Mouse (Mus musculus) MEL (cell line): ENCODE data around the gene Ptges3. TPM values are rescaled to one million over a fixed set of nuclear protein-coding genes. Genes with fewer than 3 reads are reported as not detected.
"Not testable (repeated sequence)": the region's sequence is repeated elsewhere in the genome, so short reads cannot be mapped to it uniquely, and the experiment has no call there.

Experiments
- DNase-seq: peaks from one replicate; pipeline ENCODE4 v3.0.0; 2011; ENCODE audit warnings: low read depth, low spot score
- H3K27ac ChIP-seq: 2 replicates; pipeline ENCODE4 v1.5.1; 2012; ENCODE audit warnings: low read depth, mild to moderate bottlenecking, control low read depth, low read length, moderate library complexity; ENCODE audit not compliant: control insufficient read depth
- H3K27me3 ChIP-seq, 2 experiments: fragments of 150-350 bp in 1 of 2; sonication (generic) in 1 of 2; 2 replicates each; pipeline ENCODE4 v1.6.1; 2012; ENCODE audit warnings: low read length in 2 of 2, mild to moderate bottlenecking in 2 of 2, improper control_type of control experiment in 1 of 2, moderate library complexity in 1 of 2; ENCODE audit not compliant: insufficient read depth in 2 of 2, control insufficient read depth in 1 of 2
- H3K36me3 ChIP-seq, 2 experiments: 2 replicates each; pipeline ENCODE4 v1.6.1; 2012 to 2014; ENCODE audit warnings: low read length in 2 of 2, improper control_type of control experiment in 1 of 2, inconsistent platforms in 1 of 2, mild to moderate bottlenecking in 1 of 2; ENCODE audit not compliant: insufficient read depth in 2 of 2, control insufficient read depth in 1 of 2
- H3K4me1 ChIP-seq, 2 experiments: fragments of 150-350 bp in 1 of 2; sonication (generic) in 1 of 2; 2 replicates each; pipeline ENCODE4 v1.6.1; 2012; ENCODE audit warnings: low read length in 2 of 2, improper control_type of control experiment in 1 of 2, mild to moderate bottlenecking in 1 of 2; ENCODE audit not compliant: insufficient read depth in 2 of 2, control insufficient read depth in 1 of 2
- H3K4me3 ChIP-seq, 2 experiments: fragments of 150-350 bp in 1 of 2; sonication (generic) in 1 of 2; 2 replicates each; pipeline ENCODE4 v1.5.1; 2012; ENCODE audit warnings: low read depth in 2 of 2, low read length in 2 of 2, mild to moderate bottlenecking in 2 of 2, moderate library complexity in 2 of 2, control low read depth in 1 of 2, improper control_type of control experiment in 1 of 2; ENCODE audit not compliant: control insufficient read depth in 1 of 2, insufficient read depth in 1 of 2
- H3K79me2 ChIP-seq: 2 replicates; pipeline ENCODE4 v1.6.1; 2012; ENCODE audit warnings: mild to moderate bottlenecking, low read length, moderate library complexity; ENCODE audit not compliant: control insufficient read depth, poor library complexity, insufficient read depth
- H3K9ac ChIP-seq: 2 replicates; pipeline ENCODE4 v1.6.1; 2012; ENCODE audit warnings: low read depth, mild to moderate bottlenecking, control low read depth, low read length, moderate library complexity; ENCODE audit not compliant: control insufficient read depth, poor library complexity, severe bottlenecking
- H3K9me3 ChIP-seq: fragments of 150-350 bp; sonication (generic); replicated peaks from 2 replicates; pipeline ENCODE4 v1.6.1; 2012; ENCODE audit warnings: mild to moderate bottlenecking, low read length, improper control_type of control experiment, moderate library complexity; ENCODE audit not compliant: insufficient read depth
- CHD2 ChIP-seq: IDR thresholded peaks from 2 replicates; pipeline ENCODE4 v1.6.1; 2011; ENCODE audit warnings: low read length, improper control_type of control experiment
- CTCF ChIP-seq, 3 experiments: IDR thresholded peaks in 2 of 3; conservative IDR thresholded peaks in 1 of 3; 2 replicates each; pipeline ENCODE4 v1.5.1; 2011 to 2012; ENCODE audit warnings: low read length in 3 of 3, low read depth in 2 of 3, mild to moderate bottlenecking in 2 of 3, improper control_type of control experiment in 1 of 3, inconsistent platforms in 1 of 3, mixed read lengths in 1 of 3, moderate library complexity in 1 of 3; ENCODE audit not compliant: control insufficient read depth in 1 of 3, insufficient read depth in 1 of 3, poor library complexity in 1 of 3, severe bottlenecking in 1 of 3
- E2F4 ChIP-seq: IDR thresholded peaks from 2 replicates; pipeline ENCODE4 v1.6.1; 2011; ENCODE audit warnings: low read depth, low read length, improper control_type of control experiment, borderline replicate concordance
- EP300 ChIP-seq, 2 experiments: IDR thresholded peaks; 2 replicates each; pipeline ENCODE4 v1.6.1; 2011; ENCODE audit warnings: improper control_type of control experiment in 2 of 2, low read length in 2 of 2, low read depth in 1 of 2, mild to moderate bottlenecking in 1 of 2
- JUND ChIP-seq: IDR thresholded peaks from 2 replicates; pipeline ENCODE4 v1.6.1; 2011; ENCODE audit warnings: low read depth, mild to moderate bottlenecking, improper control_type of control experiment, low read length
- KAT2A ChIP-seq: conservative IDR thresholded peaks from 2 replicates; pipeline ENCODE4 v1.6.1; 2012; ENCODE audit warnings: low read depth, low read length, improper control_type of control experiment, inconsistent platforms
- MEF2A ChIP-seq: IDR thresholded peaks from 2 replicates; pipeline ENCODE4 v1.6.1; 2014; ENCODE audit warnings: low read depth, mild to moderate bottlenecking, inconsistent platforms, low read length, improper control_type of control experiment; ENCODE audit not compliant: poor library complexity, insufficient replicate concordance, severe bottlenecking; ENCODE audit errors: extremely low read depth
- MXI1 ChIP-seq: IDR thresholded peaks from 2 replicates; pipeline ENCODE4 v1.6.1; 2011; ENCODE audit warnings: mild to moderate bottlenecking, low read depth, low read length, improper control_type of control experiment
- MYC ChIP-seq: IDR thresholded peaks from 2 replicates; pipeline ENCODE4 v1.6.1; 2011; ENCODE audit warnings: low read depth, mild to moderate bottlenecking, low read length, improper control_type of control experiment, moderate library complexity
- NELFE ChIP-seq: IDR thresholded peaks from 2 replicates; pipeline ENCODE4 v1.6.1; 2011; ENCODE audit warnings: low read depth, low read length, improper control_type of control experiment
- NRF1 ChIP-seq: IDR thresholded peaks from 2 replicates; pipeline ENCODE4 v1.6.1; 2014; ENCODE audit warnings: low read depth, mild to moderate bottlenecking, inconsistent platforms, low read length, improper control_type of control experiment, moderate library complexity; ENCODE audit not compliant: poor library complexity, insufficient read depth, severe bottlenecking
- POLR2AphosphoS2 ChIP-seq: IDR thresholded peaks from 2 replicates; pipeline ENCODE4 v1.6.1; 2011; ENCODE audit warnings: low read length, improper control_type of control experiment
- POLR2AphosphoS5 ChIP-seq: IDR thresholded peaks from 2 replicates; pipeline ENCODE4 v1.6.1; 2012; ENCODE audit warnings: low read depth, borderline replicate concordance, mild to moderate bottlenecking, inconsistent platforms, low read length, moderate library complexity, mixed read lengths
- RAD21 ChIP-seq: IDR thresholded peaks from 2 replicates; pipeline ENCODE4 v1.6.1; 2011; ENCODE audit warnings: mild to moderate bottlenecking, low read depth, low read length, improper control_type of control experiment
- SMC3 ChIP-seq: IDR thresholded peaks from 2 replicates; pipeline ENCODE4 v1.6.1; 2011; ENCODE audit warnings: low read depth, low read length, improper control_type of control experiment
- TAL1 ChIP-seq: IDR thresholded peaks from 2 replicates; pipeline ENCODE4 v1.6.1; 2012; ENCODE audit warnings: mild to moderate bottlenecking, inconsistent platforms, low read length, moderate library complexity, mixed read lengths
- TBP ChIP-seq: IDR thresholded peaks from 2 replicates; pipeline ENCODE4 v1.8.0; 2011; ENCODE audit warnings: low read depth, low read length, improper control_type of control experiment
- TCF12 ChIP-seq: IDR thresholded peaks from 2 replicates; pipeline ENCODE4 v1.6.1; 2014; ENCODE audit warnings: low read depth, mild to moderate bottlenecking, inconsistent platforms, low read length, improper control_type of control experiment, moderate library complexity
- UBTF ChIP-seq: IDR thresholded peaks from 2 replicates; pipeline ENCODE4 v1.6.1; 2012; ENCODE audit warnings: low read depth, mild to moderate bottlenecking, inconsistent platforms, low read length, improper control_type of control experiment, moderate library complexity, borderline replicate concordance; ENCODE audit not compliant: insufficient read depth
- USF1 ChIP-seq: IDR thresholded peaks from 2 replicates; pipeline ENCODE4 v1.6.1; 2014; ENCODE audit warnings: low read depth, mild to moderate bottlenecking, inconsistent platforms, low read length, improper control_type of control experiment, moderate library complexity
- ZC3H11A ChIP-seq: IDR thresholded peaks from 2 replicates; pipeline ENCODE4 v1.6.1; 2012; ENCODE audit warnings: low read depth, mild to moderate bottlenecking, inconsistent platforms, low read length, improper control_type of control experiment
- ZKSCAN1 ChIP-seq: IDR thresholded peaks from 2 replicates; pipeline ENCODE4 v1.6.1; 2012; ENCODE audit warnings: low read depth, mild to moderate bottlenecking, inconsistent platforms, low read length, improper control_type of control experiment, moderate library complexity
- ZMIZ1 ChIP-seq: IDR thresholded peaks from 2 replicates; pipeline ENCODE4 v1.6.1; 2012; ENCODE audit warnings: low read depth, mild to moderate bottlenecking, inconsistent platforms, low read length, improper control_type of control experiment, moderate library complexity
- ZNF384 ChIP-seq: IDR thresholded peaks from 2 replicates; pipeline ENCODE4 v1.6.1; 2012; ENCODE audit warnings: low read depth, mild to moderate bottlenecking, inconsistent platforms, low read length, improper control_type of control experiment
- polyA plus RNA-seq, 2 experiments: library from polyadenylated mRNA; stranded (reverse) in 1 of 2; unstranded in 1 of 2; fragments of >175 nt in 1 of 2; fragments of >200 nt in 1 of 2; gene quantifications; 2 replicates each; pipeline versions ENCODE4 v1.2.1 to v1.2.4; 2012; ENCODE audit warnings: low replicate concordance in 2 of 2, low read depth in 1 of 2; ENCODE audit not compliant: insufficient read length in 2 of 2, insufficient read depth in 1 of 2, missing spikeins in 1 of 2
- total RNA-seq: library from RNA; depleted of rRNA; stranded (reverse); fragments of 300-350 nt; gene quantifications from 2 replicates; pipeline ENCODE4 v1.2.3, GENCODE M21; 2012

The Ptges3 gene
- total and polyA plus RNA-seq, 3 experiments, result 216 to 627 (median 233) TPM

DNA sequence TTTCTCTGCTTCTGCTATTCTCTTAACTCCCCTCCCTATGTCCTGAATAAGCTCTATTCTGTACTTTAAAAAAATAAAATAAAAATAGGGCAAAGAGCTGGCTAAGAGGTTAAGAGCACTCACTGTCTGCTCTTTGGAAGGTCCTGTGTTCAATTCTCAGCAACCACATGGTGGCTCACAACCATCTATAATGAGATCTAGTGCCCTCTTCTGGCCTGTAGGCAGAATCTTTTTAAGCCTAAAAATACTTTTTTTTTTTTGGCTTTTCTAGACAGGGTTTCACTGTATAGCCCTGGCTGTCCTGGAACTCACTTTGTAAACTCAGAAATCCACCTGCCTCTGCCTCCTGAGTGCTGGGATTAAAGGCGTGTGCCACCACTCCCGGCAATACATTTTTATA, 11.7 kb downstream of the Ptges3 start:
- not testable (repeated sequence) for DNase-seq, H3K9me3 ChIP-seq, H3K4me3 ChIP-seq, H3K9ac ChIP-seq, H3K27ac ChIP-seq, H3K27me3 ChIP-seq
- Histone ChIP-seq H3K36me3 (peaks cover 40 to 53% of the 10 kb centered on the region in 2 experiments), H3K79me2 (peaks cover 45% of the 10 kb centered on the region), H3K4me1 (peaks cover 10% of the 10 kb centered on the region in 2 experiments)
- TF ChIP-seq CTCF (IDR thresholded peaks at IDR 0.05 in 2 of 3, conservative IDR thresholded peaks at IDR 0.05 in 1 of 3; ENCODE audit: control insufficient read depth in 1 of 3, insufficient read depth in 1 of 3, low read depth in 2 of 3, low read length in 3 of 3, poor library complexity in 1 of 3, severe bottlenecking in 1 of 3) (peak in 1 of 3 experiments; percentile 55; a peak in 3 of 6 replicates), MYC (0 out of 2 replicates have a peak, but pooled peaks have one; percentile 59), SMC3 (peak; percentile 14; the same call in 1 of the 2 replicates), ZNF384 (peak; percentile 80)

DNA sequence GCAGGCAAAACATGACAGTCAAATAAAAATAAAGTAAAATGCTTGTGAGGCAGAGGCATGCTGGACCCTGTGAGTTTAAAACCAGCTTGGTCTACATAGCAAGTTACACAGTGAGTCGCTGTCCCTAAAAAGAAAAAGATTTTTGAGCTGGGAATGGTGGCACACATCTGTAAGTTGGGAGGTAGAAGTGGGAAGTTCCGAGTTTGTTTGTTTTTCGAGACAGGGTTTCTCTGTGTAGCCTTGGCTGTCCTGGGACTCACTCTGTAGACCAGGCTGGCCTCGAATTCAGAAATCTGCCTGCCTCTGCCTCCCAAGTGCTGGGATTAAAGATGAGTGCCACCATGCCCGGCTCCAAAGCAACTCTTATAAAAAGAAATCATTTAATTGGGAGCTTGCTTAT, 19.5 kb downstream of the Ptges3 start:
- not testable (repeated sequence) for H3K9ac ChIP-seq, H3K27me3 ChIP-seq, H3K27ac ChIP-seq, DNase-seq, H3K9me3 ChIP-seq, H3K4me3 ChIP-seq, H3K79me2 ChIP-seq
- TF ChIP-seq POLR2AphosphoS2 (peak; percentile 50; the same call in 1 of the 2 replicates), ZMIZ1 (0 out of 2 replicates have a peak, but pooled peaks have one; percentile 29)
- Histone ChIP-seq H3K36me3 (peaks cover 9 to 14% of the 10 kb centered on the region in 2 experiments), H3K4me1 (peaks cover 4 to 11% of the 10 kb centered on the region in 2 experiments; a peak in 3 of 4 replicates)

DNA sequence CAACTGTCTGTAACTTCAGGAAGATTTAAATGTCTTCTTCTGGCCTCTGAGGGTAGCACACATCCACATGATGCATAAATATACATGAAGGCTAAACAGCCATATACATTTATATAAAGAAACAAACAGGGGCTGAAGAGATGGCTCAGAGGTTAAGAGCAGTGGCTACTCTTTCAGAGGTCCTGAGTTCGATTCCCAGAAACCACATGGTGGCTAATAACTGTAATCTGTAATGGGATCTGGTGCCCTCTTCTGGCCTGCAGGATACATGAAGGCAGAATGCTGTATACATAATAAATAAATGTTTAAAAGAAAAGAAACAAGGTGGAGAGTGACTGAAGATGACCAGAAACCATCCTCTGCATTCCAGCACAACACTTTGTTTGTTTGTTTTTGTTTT, 21.7 kb downstream of the Ptges3 start:
- TF ChIP-seq POLR2AphosphoS5, result no peak
- peak; percentile 37 for TF ChIP-seq SMC3
- TF ChIP-seq RAD21, result peak; percentile 26
- no peak for TF ChIP-seq ZKSCAN1
- no peak for TF ChIP-seq UBTF
- TF ChIP-seq TAL1, result no peak
- no peak for TF ChIP-seq CHD2
- TF ChIP-seq CTCF (IDR thresholded peaks at IDR 0.05 in 2 of 3, conservative IDR thresholded peaks at IDR 0.05 in 1 of 3; ENCODE audit: control insufficient read depth in 1 of 3, insufficient read depth in 1 of 3, low read depth in 2 of 3, low read length in 3 of 3, poor library complexity in 1 of 3, severe bottlenecking in 1 of 3), result peak; percentile 20 to 54 (median 27); a peak in 4 of 6 replicates
- peak; percentile 34; the same call in 1 of the 2 replicates for TF ChIP-seq ZC3H11A
- TF ChIP-seq ZMIZ1, result no peak
- no peak for TF ChIP-seq JUND
- TF ChIP-seq TCF12, result no peak
- TF ChIP-seq MXI1, result no peak
- no peak for TF ChIP-seq USF1
- TF ChIP-seq EP300 (IDR thresholded peaks at IDR 0.05; ENCODE audit: low read depth in 1 of 2, low read length in 2 of 2), result no peak
- no peak for TF ChIP-seq E2F4
- TF ChIP-seq KAT2A, result no peak
- TF ChIP-seq NRF1, result no peak
- TF ChIP-seq NELFE, result no peak
- no peak for TF ChIP-seq MEF2A
- peak; percentile 93 for TF ChIP-seq TBP
- TF ChIP-seq MYC, result peak; percentile 54; the same call in 1 of the 2 replicates
- H3K4me1 ChIP-seq, result peaks cover 6 to 19% of the 10 kb centered on the region in 2 experiments
- peaks cover 15 to 18% of the 10 kb centered on the region in 2 experiments for H3K36me3 ChIP-seq
- peak; percentile 51 for DNase-seq
- H3K27me3 ChIP-seq, result no peaks in the 10 kb centered on the region
- no peaks in the 10 kb centered on the region for H3K9me3 ChIP-seq
- no peak overlapping the region for H3K27ac ChIP-seq
- no peak overlapping the region for H3K9ac ChIP-seq
- H3K79me2 ChIP-seq, result peaks cover 25% of the 10 kb centered on the region
- no peak overlapping the region for H3K4me3 ChIP-seq
